Mouse (Mus musculus): Measurements from ENCODE around the gene Nrtn.

DNA sequence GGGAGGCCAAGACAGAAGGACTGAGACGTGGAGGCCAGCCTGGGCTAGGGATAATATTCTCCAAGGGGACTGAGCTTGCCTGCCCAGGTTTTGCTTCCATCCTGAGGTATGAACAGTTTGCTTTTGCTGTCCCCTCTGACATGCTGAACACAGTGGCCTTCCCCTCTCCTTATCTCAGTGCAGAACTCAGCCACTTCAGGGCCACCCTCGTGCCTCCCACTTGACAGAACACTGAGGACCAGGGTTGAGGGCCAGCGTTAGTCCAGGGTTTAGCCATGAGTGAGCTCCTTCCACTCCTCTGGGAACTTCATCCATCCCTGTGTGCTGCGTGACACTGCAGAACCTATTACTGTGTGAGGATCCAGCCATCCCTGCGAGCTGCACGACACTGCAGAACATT is 32.0 kb upstream of the Nrtn start:
- TF ChIP-seq CTCF (conservative IDR thresholded peaks at IDR 0.05; ENCODE audit: insufficient read depth, insufficient read length, low read depth, low read length): no peak
- no peak for TF ChIP-seq POLR2A (IDR thresholded peaks at IDR 0.05; ENCODE audit: low read depth, low read length)

Data from kidney, adult 2 months (tissue).